Mouse (Mus musculus): ENCODE data around the gene Tcf23. TPM values are rescaled to one million over a fixed set of nuclear protein-coding genes. Genes with fewer than 3 reads are reported as not detected.

The Tcf23 gene
- total RNA-seq, 2 experiments from 2014 or later: 0.64 to 1.7 TPM

GRCm38 (mm10) chr5:30948620-30949019, 19.8 kb upstream of the Tcf23 start:
- intact Hi-C loops (cut with DNase I): no loop called here
- DNase-seq: no peak

GRCm38 (mm10) chr5:30949654-30950326, 18.7 kb upstream of the Tcf23 start:
- peak; percentile 93 for DNase-seq
- intact Hi-C loops (cut with DNase I): no loop called here

- no peak for DNase-seq
- intact Hi-C loops (cut with DNase I): no loop called here
Observed at GRCm38 (mm10) chr5:30950451-30950850, 18.0 kb upstream of the Tcf23 start.

- no peak for DNase-seq
- intact Hi-C loops (cut with DNase I): no loop called here
Observed at GRCm38 (mm10) chr5:30950922-30951321, 17.5 kb upstream of the Tcf23 start.

- intact Hi-C loops (cut with DNase I): no loop called here
- DNase-seq: no peak
Observed at GRCm38 (mm10) chr5:30951706-30952105, 16.8 kb upstream of the Tcf23 start.

GRCm38 (mm10) chr5:30952551-30952950, 15.9 kb upstream of the Tcf23 start:
- DNase-seq: no peak
- intact Hi-C loops (cut with DNase I): no loop called here

- DNase-seq: no peak
- intact Hi-C loops (cut with DNase I): no loop called here
Observed at GRCm38 (mm10) chr5:30954065-30954464, 14.4 kb upstream of the Tcf23 start.

GRCm38 (mm10) chr5:30954556-30954955, 13.9 kb upstream of the Tcf23 start:
- no peak for DNase-seq
- intact Hi-C loops (cut with DNase I): no loop called here

- intact Hi-C loops (cut with DNase I): no loop called here
Observed at GRCm38 (mm10) chr5:30955751-30956150, 12.7 kb upstream of the Tcf23 start.

GRCm38 (mm10) chr5:30957891-30958290, 10.6 kb upstream of the Tcf23 start:
- intact Hi-C loops (cut with DNase I): loop anchor here (2.0 kb wide), 1 partner anchor 41 kb away; no protein-coding TSS in a partner anchor
- DNase-seq: no peak

More at GRCm38 (mm10) chr5:30955751-30956150, 12.7 kb upstream of the Tcf23 start:
- no peak for DNase-seq

- no peak for DNase-seq
- intact Hi-C loops (cut with DNase I): loop anchor here (2.0 kb wide), 1 partner anchor 43 kb away; no protein-coding TSS in a partner anchor
Observed at GRCm38 (mm10) chr5:30959198-30959854, 9.1 kb upstream of the Tcf23 start.

- DNase-seq: peak; percentile 99
- intact Hi-C loops (cut with DNase I): loop anchor here (2.0 kb wide), 2 partner anchors 43 to 89 kb away; partner anchors contain the start of genes Atraid and Slc5a6
Observed at GRCm38 (mm10) chr5:30959966-30960501, 8.4 kb upstream of the Tcf23 start, which contains the start of gene Preb. Gene Preb, minus strand, starts transcription at chr5:30960361.

GRCm38 (mm10) chr5:30960814-30961213, 7.6 kb upstream of the Tcf23 start:
- intact Hi-C loops (cut with DNase I): loop anchor here (2.0 kb wide), 1 partner anchor 88 kb away; the partner anchor contains the start of genes Atraid and Slc5a6
- no peak for DNase-seq

GRCm38 (mm10) chr5:30961545-30962505, 6.6 kb upstream of the Tcf23 start:
- intact Hi-C loops (cut with DNase I): loop anchor here (2.0 kb wide), 1 partner anchor 87 kb away; the partner anchor contains the start of genes Atraid and Slc5a6
- DNase-seq: no peak

GRCm38 (mm10) chr5:30963916-30964315, 4.5 kb upstream of the Tcf23 start:
- DNase-seq: no peak
- intact Hi-C loops (cut with DNase I): no loop called here

GRCm38 (mm10) chr5:30966189-30966588, 2.3 kb upstream of the Tcf23 start:
- intact Hi-C loops (cut with DNase I): no loop called here

GRCm38 (mm10) chr5:30969440-30969839, 978 bp downstream of the Tcf23 start:
- intact Hi-C loops (cut with DNase I): no loop called here
- no peak for DNase-seq

More at GRCm38 (mm10) chr5:30966189-30966588, 2.3 kb upstream of the Tcf23 start:
- DNase-seq: no peak

GRCm38 (mm10) chr5:30974870-30975656, 6.6 kb downstream of the Tcf23 start:
- intact Hi-C loops (cut with DNase I): no loop called here
- peak; percentile 48 to 65 for DNase-seq

GRCm38 (mm10) chr5:30982357-30982756, 13.9 kb downstream of the Tcf23 start:
- no peak for DNase-seq
- intact Hi-C loops (cut with DNase I): no loop called here

Data from heart, postnatal 36 days (tissue).